Mouse (Mus musculus) liver, embryonic 14.5 days (tissue): ENCODE data around the gene Sh2d5. TPM values are rescaled to one million over a fixed set of nuclear protein-coding genes. Genes with fewer than 3 reads are reported as not detected.

ENCODE experiments used
- ATAC-seq: fragments of 200-750 bp; cut with Nextera tagmentation; 2 replicates; pipeline ENCODE4 v1.8.0; 2017; ENCODE audit warnings: moderate number of reproducible peaks, mild to moderate bottlenecking, moderate library complexity; ENCODE audit not compliant: insufficient read depth
- DNase-seq, 3 experiments: peaks; one replicate each; pipeline ENCODE4 v3.0.0-alpha.2; 2012 to 2013; ENCODE audit warnings: low read depth in 3 of 3, low spot score in 3 of 3
- H3K27ac ChIP-seq: fragments of 300-500 bp; sonication (generic); 2 replicates; pipeline ENCODE4 v1.5.1; 2014; ENCODE audit warnings: moderate library complexity, mild to moderate bottlenecking, control low read depth, inconsistent platforms
- H3K27me3 ChIP-seq: fragments of 300-500 bp; sonication (generic); 2 replicates; pipeline ENCODE4 v1.6.1; 2014; ENCODE audit warnings: mild to moderate bottlenecking, low read length, moderate library complexity; ENCODE audit not compliant: control insufficient read depth, insufficient read depth
- H3K36me3 ChIP-seq: fragments of 300-500 bp; sonication (generic); replicated peaks from 2 replicates; pipeline ENCODE4 v1.6.1; 2014; ENCODE audit warnings: low read depth; ENCODE audit not compliant: control insufficient read depth, insufficient read depth
- H3K4me1 ChIP-seq, 2 experiments: fragments of 200-500 bp in 1 of 2; fragments of 300-500 bp in 1 of 2; sonication (generic) in 1 of 2; replicated peaks; 2 replicates each; pipeline ENCODE4 v1.6.1; 2012 to 2014; ENCODE audit warnings: antibody characterized with exemption in 1 of 2, inconsistent platforms in 1 of 2, low read length in 1 of 2; ENCODE audit not compliant: control insufficient read depth in 2 of 2, insufficient read depth in 2 of 2
- H3K4me2 ChIP-seq: fragments of 300-500 bp; sonication (generic); 2 replicates; pipeline ENCODE4 v1.6.1; 2014; ENCODE audit warnings: low read depth, mild to moderate bottlenecking, control low read depth, moderate library complexity
- H3K4me3 ChIP-seq, 2 experiments: fragments of 200-500 bp in 1 of 2; fragments of 300-500 bp in 1 of 2; sonication (generic) in 1 of 2; 2 replicates each; pipeline ENCODE4 v1.5.1; 2012 to 2014; ENCODE audit warnings: low read depth in 2 of 2, low read length in 2 of 2, mild to moderate bottlenecking in 2 of 2, control low read depth in 1 of 2, inconsistent platforms in 1 of 2, moderate library complexity in 1 of 2; ENCODE audit not compliant: insufficient read depth in 1 of 2
- H3K9ac ChIP-seq: fragments of 300-500 bp; sonication (generic); replicated peaks from 2 replicates; pipeline ENCODE4 v1.6.1; 2014; ENCODE audit warnings: mild to moderate bottlenecking, control low read depth, moderate library complexity
- H3K9me3 ChIP-seq: fragments of 300-500 bp; sonication (generic); 2 replicates; pipeline ENCODE4 v1.6.1; 2016; ENCODE audit warnings: low read length, mixed read lengths; ENCODE audit not compliant: control insufficient read depth
- CTCF ChIP-seq: IDR thresholded peaks from 2 replicates; pipeline ENCODE4 v1.5.1; 2016; ENCODE audit warnings: antibody characterized with exemption, low read depth, control low read depth
- EP300 ChIP-seq: IDR thresholded peaks from 2 replicates; pipeline ENCODE4 v1.6.1; 2016; ENCODE audit warnings: antibody characterized with exemption, low read depth
- WGBS: fragments of 180-500 bp; shearing (Covaris S2); extraction: QIAGEN DNeasy Blood & Tissue Kit; methylation state at CpG from one replicate; pipeline ENCODE4 v1.1.7; 2014; ENCODE audit not compliant: insufficient replicate concordance; 5-methylcytosine and 5-hydroxymethylcytosine counted together
- polyA plus RNA-seq, 2 experiments: library from polyadenylated mRNA; depleted of rRNA in 1 of 2; stranded (reverse) in 1 of 2; unstranded in 1 of 2; fragments of >200 nt; fragmentation: Nextera tagmentation in 1 of 2; extraction: Ambion mirVana in 1 of 2; gene quantifications; 2 replicates each; pipeline versions ENCODE4 v1.2.1 to v1.2.3; 2012 to 2014

The Sh2d5 gene
- polyA plus RNA-seq, 2 experiments = 0.47 to 1.2 TPM

DNA sequence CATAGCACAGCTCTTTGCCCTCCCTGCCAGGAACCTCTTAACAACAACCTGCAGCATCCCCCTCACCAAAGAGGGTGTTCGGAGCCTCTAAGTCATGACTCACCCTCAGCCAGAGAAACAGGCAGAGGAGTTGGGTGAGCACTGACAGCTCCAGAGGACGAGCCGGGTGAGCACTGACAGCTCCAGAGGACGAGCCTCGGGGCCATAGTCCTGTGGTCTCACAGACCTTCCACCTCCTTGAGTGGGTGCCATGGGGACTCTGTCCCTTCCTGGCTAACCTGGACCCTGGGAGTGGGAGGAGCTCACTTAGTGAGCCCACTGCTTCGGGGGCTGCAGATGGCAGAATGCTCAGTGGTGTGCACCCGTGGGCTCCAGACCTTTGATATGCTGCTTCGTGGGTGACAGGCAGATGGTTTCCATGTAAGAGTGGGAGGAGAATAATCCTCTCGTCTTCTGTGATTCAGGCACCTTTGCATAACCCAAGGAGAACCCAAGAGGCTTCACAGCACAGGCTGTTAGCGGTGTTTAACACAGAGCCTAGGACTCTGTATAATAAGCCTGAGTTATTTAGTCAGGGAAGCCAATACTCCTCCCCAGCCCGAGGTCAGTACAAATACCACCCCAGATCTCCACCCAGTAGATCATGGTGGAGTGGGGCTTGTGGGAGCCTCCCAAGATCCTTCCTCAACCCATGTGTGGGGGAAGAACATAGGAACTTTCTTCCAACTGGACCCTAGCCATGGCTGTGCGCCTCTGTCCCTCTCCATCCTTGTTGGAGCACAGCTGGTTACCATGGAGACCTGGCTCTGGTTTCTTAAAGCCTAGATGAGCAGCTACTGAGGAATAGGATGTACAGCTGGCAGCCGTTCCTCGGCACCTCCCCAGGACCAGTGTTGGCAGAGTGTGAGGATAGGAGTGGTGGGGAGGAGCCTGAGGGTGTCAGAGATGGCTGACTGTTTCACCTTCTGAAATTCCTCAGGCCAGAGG, 22.1 kb downstream of the Sh2d5 start:
- no peak overlapping the region for H3K4me3 ChIP-seq
- H3K27me3 ChIP-seq = no peaks in the 10 kb centered on the region
- no peak for DNase-seq
- H3K4me2 ChIP-seq = no peak overlapping the region
- no peaks in the 10 kb centered on the region for H3K4me1 ChIP-seq
- TF ChIP-seq EP300 = no peak
- no peak for TF ChIP-seq CTCF
- WGBS = 52% methylated on average over 14 of the region's 14 CpGs
- H3K27ac ChIP-seq = no peak overlapping the region
- no peak overlapping the region for H3K9ac ChIP-seq
- H3K9me3 ChIP-seq = no peaks in the 10 kb centered on the region
- ATAC-seq = no peak
- H3K36me3 ChIP-seq = no peaks in the 10 kb centered on the region

DNA sequence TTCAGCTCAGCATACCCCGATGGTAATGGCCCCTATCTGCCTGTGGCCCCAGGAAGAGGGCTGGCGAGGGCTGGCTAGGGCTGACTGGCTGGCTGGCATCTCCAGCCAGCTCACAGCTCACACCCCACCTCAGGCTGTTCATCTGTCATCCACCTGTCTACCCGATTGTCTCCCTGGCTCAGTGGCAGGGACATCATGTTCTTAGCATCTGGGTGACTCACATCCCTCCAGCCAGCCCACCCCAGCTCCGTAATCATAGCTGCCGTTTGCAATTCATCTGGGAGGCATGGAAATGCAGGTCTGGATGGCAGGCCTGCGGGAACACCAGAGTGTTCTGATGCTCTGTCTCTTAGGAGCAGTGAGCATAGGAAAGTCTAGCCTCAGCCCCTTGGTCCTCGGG, 28.1 kb downstream of the Sh2d5 start:
- 65% methylated on average over 7 of the region's 7 CpGs for WGBS
- DNase-seq = no peak
- no peak overlapping the region for H3K9ac ChIP-seq

DNA sequence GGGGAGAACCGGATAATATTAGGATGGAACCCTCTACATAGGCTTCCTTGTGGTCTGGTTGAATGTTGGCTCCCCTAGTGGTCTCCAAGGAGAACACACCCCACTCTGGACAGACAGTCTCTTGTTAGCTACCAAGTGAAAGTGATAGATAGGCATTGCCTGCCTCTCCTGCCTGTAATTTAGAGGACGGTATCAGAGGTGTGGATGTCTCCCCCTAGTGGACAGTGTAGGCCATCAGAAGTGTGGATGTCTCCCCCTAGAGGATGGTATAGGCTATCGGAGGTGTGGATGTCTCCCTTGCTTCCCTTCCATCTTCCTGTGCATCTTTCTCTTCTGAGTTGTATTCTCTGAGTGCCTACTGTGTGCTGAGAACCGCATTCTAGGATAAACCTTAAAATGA, 32.6 kb downstream of the Sh2d5 start:
- no peak overlapping the region for H3K9ac ChIP-seq
- 17% methylated on average over 4 of the region's 4 CpGs for WGBS
- DNase-seq = peak; percentile 69 to 76 (median 71)
- no peaks in the 10 kb centered on the region for H3K36me3 ChIP-seq
- TF ChIP-seq CTCF (peak; percentile 100), EP300 (no peak)
- H3K27ac ChIP-seq = no peak overlapping the region
- no peak overlapping the region for H3K4me2 ChIP-seq
- peak; percentile 70; the same call in 1 of the 2 replicates for ATAC-seq
- no peaks in the 10 kb centered on the region for H3K27me3 ChIP-seq
- no peaks in the 10 kb centered on the region for H3K4me1 ChIP-seq
- H3K4me3 ChIP-seq = no peak overlapping the region
- no peaks in the 10 kb centered on the region for H3K9me3 ChIP-seq

More for the DNA sequence above, 28.1 kb downstream of the Sh2d5 start:
- no peaks in the 10 kb centered on the region for H3K36me3 ChIP-seq
- no peak overlapping the region for H3K4me3 ChIP-seq
- H3K9me3 ChIP-seq = no peaks in the 10 kb centered on the region
- ATAC-seq = no peak
- no peak overlapping the region for H3K27ac ChIP-seq
- H3K4me2 ChIP-seq = no peak overlapping the region
- TF ChIP-seq EP300 = no peak
- no peak for TF ChIP-seq CTCF
- H3K4me1 ChIP-seq = no peaks in the 10 kb centered on the region
- H3K27me3 ChIP-seq = no peaks in the 10 kb centered on the region

DNA sequence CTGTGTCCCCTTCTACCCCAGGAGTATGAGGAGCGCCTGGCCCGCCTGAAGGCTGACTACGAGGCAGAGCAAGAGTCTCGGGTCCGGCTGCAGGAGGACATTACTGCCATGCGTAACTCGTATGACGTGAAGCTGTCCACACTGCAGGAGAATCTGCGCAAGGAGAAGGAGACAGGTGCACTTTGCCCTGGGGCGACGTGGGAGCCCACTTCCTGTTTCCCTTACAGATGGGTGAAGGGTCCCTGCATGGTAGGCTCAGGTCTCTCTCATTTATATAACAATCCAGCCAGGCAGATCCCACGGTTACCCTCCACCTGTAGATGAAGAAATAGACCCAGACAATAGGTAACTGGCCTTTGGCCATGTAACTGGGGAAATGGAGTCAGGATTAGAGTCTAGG, 36.2 kb downstream of the Sh2d5 start:
- Histone ChIP-seq H3K27ac (no peak overlapping the region), H3K4me2 (no peak overlapping the region), H3K27me3 (no peaks in the 10 kb centered on the region), H3K4me1 (no peaks in the 10 kb centered on the region), H3K4me3 (no peak overlapping the region), H3K9ac (no peak overlapping the region), H3K36me3 (no peaks in the 10 kb centered on the region), H3K9me3 (no peaks in the 10 kb centered on the region)
- no peak for TF ChIP-seq EP300
- TF ChIP-seq CTCF = no peak
- DNase-seq = no peak
- ATAC-seq = no peak
- 63% methylated on average over 12 of the region's 12 CpGs for WGBS

DNA sequence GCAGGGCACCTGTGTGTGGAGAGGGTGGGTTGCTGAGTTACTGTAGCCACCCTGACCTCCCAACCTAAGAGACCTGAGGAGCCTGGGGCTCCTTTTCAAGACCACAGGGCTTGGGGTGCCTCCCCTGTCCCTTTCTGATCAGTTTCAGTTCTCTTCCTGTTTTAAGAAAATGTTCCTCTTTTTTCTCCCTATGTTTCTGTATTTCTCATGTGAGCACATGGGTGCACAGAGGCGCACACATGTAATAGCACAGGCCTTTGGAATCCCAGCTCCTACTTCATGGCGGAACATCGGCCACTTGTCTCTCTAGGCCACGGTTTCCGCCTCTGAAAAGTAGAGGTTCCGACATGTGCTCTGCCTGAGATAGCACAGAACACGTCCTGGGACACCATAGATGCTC, 38.5 kb downstream of the Sh2d5 start:
- ATAC-seq = no peak
- 68% methylated on average over 7 of the region's 7 CpGs for WGBS

More for the DNA sequence above, 38.5 kb downstream of the Sh2d5 start:
- no peak for DNase-seq
- no peaks in the 10 kb centered on the region for H3K27me3 ChIP-seq
- TF ChIP-seq CTCF (no peak), EP300 (no peak)
- H3K4me2 ChIP-seq = no peak overlapping the region
- H3K4me3 ChIP-seq = no peak overlapping the region
- H3K9me3 ChIP-seq = no peaks in the 10 kb centered on the region
- no peak overlapping the region for H3K27ac ChIP-seq
- H3K4me1 ChIP-seq = no peaks in the 10 kb centered on the region
- H3K36me3 ChIP-seq = no peaks in the 10 kb centered on the region
- H3K9ac ChIP-seq = no peak overlapping the region
